ENCODE assay signal across 8 mouse cellular contexts in genomic region chr1:64118285-64119170, GRCm38 (mm10). TPM values are rescaled to one million over a fixed set of nuclear protein-coding genes. Genes with fewer than 3 reads are reported as not detected.
DNase-seq lines count a peak whose midpoint lies in the region; ATAC-seq and TF ChIP-seq lines count a peak whose summit lies in the region.

No protein-coding gene starts in this region.

- no peaks in the 10 kb centered on the region for H3K9me3 ChIP-seq in heart, postnatal 0 days (replicated peaks; ENCODE audit: control insufficient read depth, low read length)
- no peaks in the 10 kb centered on the region for H3K9me3 ChIP-seq in midbrain, embryonic 14.5 days (ENCODE audit: control insufficient read depth, low read length)

- TF ChIP-seq POLR2A in cortical plate, adult 2 months (IDR thresholded peaks at IDR 0.05; ENCODE audit: extremely low read depth, insufficient read depth, low read length) = no peak

- peak overlapping the region; percentile 71 for H3K4me2 ChIP-seq in heart, postnatal 0 days (ENCODE audit: low read depth, low read length)
- H3K4me2 ChIP-seq in midbrain, embryonic 14.5 days (ENCODE audit: low read length) = peak overlapping the region; percentile 59

- no peak for TF ChIP-seq EP300 in heart, postnatal 0 days (IDR thresholded peaks at IDR 0.05; ENCODE audit: low read depth)

- intact Hi-C loops in left cerebral cortex, postnatal 25 days (cut with DNase I) = loop anchor here (5.0 kb wide), 1 partner anchor 36 kb away; no protein-coding TSS in a partner anchor
- intact Hi-C loops in left cerebral cortex, postnatal 14 days (cut with DNase I) = loop anchor here (5.0 kb wide), 3 partner anchors 41 to 86 kb away; no protein-coding TSS in a partner anchor

- peak overlapping the region; percentile 93; the same call in 1 of the 2 replicates for H3K9ac ChIP-seq in heart, postnatal 0 days (replicated peaks; ENCODE audit: low read depth, low read length)
- peak overlapping the region; percentile 100 for H3K9ac ChIP-seq in midbrain, embryonic 14.5 days (replicated peaks; ENCODE audit: low read length)

- 40% methylated on average over 6 of the region's 6 CpGs for WGBS in heart, postnatal 0 days
- 34% methylated on average over 6 of the region's 6 CpGs for WGBS in midbrain, embryonic 14.5 days

- H3K27me3 ChIP-seq in heart, postnatal 0 days (ENCODE audit: control insufficient read depth, insufficient read depth, low read length) = no peaks in the 10 kb centered on the region
- H3K27me3 ChIP-seq in midbrain, embryonic 14.5 days (ENCODE audit: control insufficient read depth, insufficient read depth, low read length) = no peaks in the 10 kb centered on the region

- H3K4me1 ChIP-seq in cortical plate, adult 2 months (ENCODE audit: control insufficient read depth, insufficient read depth, low read length) = peaks cover 21% of the 10 kb centered on the region
- peaks cover 30% of the 10 kb centered on the region for H3K4me1 ChIP-seq in heart, postnatal 0 days (ENCODE audit: control insufficient read depth, insufficient read depth)
- peaks cover 47% of the 10 kb centered on the region for H3K4me1 ChIP-seq in midbrain, embryonic 14.5 days (ENCODE audit: control insufficient read depth, insufficient read depth, low read length)

- H3K4me3 ChIP-seq in cortical plate, adult 2 months (ENCODE audit: insufficient read depth, low read length) = peak overlapping the region; percentile 86
- H3K4me3 ChIP-seq in heart, postnatal 0 days (ENCODE audit: low read depth, low read length) = peak overlapping the region; percentile 88
- H3K4me3 ChIP-seq in midbrain, embryonic 14.5 days (replicated peaks; ENCODE audit: low read depth, low read length) = peak overlapping the region; percentile 84

- ATAC-seq in heart, postnatal 0 days (ENCODE audit: insufficient read depth, low read depth) = no peak
- ATAC-seq in midbrain, embryonic 14.5 days (ENCODE audit: low FRiP score, low TSS enrichment) = no peak

- H3K36me3 ChIP-seq in heart, postnatal 0 days (replicated peaks; ENCODE audit: control insufficient read depth, insufficient read depth, low read length) = no peaks in the 10 kb centered on the region
- H3K36me3 ChIP-seq in midbrain, embryonic 14.5 days (ENCODE audit: control insufficient read depth, insufficient read depth, low read length) = no peaks in the 10 kb centered on the region

- DNase-seq in left cerebral cortex, postnatal 25 days (ENCODE audit: low spot score in 2 of 2) = peak; percentile 29 to 44
- DNase-seq in left cerebral cortex, adult 9 months (ENCODE audit: low spot score in 2 of 2) = no peak
- no peak for DNase-seq in heart, postnatal 0 days (ENCODE audit: low spot score)
- DNase-seq in kidney, postnatal 36 days = peak; percentile 38 to 45
- DNase-seq in midbrain, embryonic 14.5 days = peak; percentile 17
- no peak for DNase-seq in ovary, adult 18-20 months (ENCODE audit: low spot score)
- no peak for DNase-seq in left cerebral cortex, postnatal 14 days (ENCODE audit: low spot score in 2 of 2)

- H3K27ac ChIP-seq in cortical plate, adult 2 months (ENCODE audit: insufficient read depth, low read length) = peak overlapping the region; percentile 91
- H3K27ac ChIP-seq in heart, postnatal 0 days (ENCODE audit: low read depth) = peak overlapping the region; percentile 98
- peak overlapping the region; percentile 100 for H3K27ac ChIP-seq in midbrain, embryonic 14.5 days (replicated peaks; ENCODE audit: low read depth, low read length)

- TF ChIP-seq CTCF in cortical plate, adult 2 months (IDR thresholded peaks at IDR 0.05; ENCODE audit: extremely low read depth, insufficient read depth, low read length) = no peak
- TF ChIP-seq CTCF in heart, postnatal 0 days (IDR thresholded peaks at IDR 0.05; ENCODE audit: low read depth) = no peak

RNA-seq across cellular contexts. Expression of gene Klf7, which starts 3.6 kb away (rescaled TPM):
- 10 to 100 TPM; 40.9 to 44.0 TPM for total RNA-seq in left cerebral cortex, postnatal 25 days (2021)
- polyA plus RNA-seq in cortical plate, adult 2 months (2012; rRNA removed) = 18.4 and 18.6 TPM in 2 replicates
- 8.6 and 21.3 TPM in 2 replicates for total RNA-seq in heart, postnatal 0 days (2014; rRNA removed; ENCODE audit: low replicate concordance)
- polyA plus RNA-seq in heart, postnatal 0 days (2015; fragmentation: Nextera tagmentation; extraction: Ambion mirVana) = 13.5 and 17.4 TPM in 2 replicates
- 86.1 and 95.5 TPM in 2 replicates for polyA plus RNA-seq in midbrain, embryonic 14.5 days (2014; fragmentation: Nextera tagmentation; extraction: Ambion mirVana)
- 10 to 100 TPM; 54.2 to 55.8 TPM for total RNA-seq in left cerebral cortex, postnatal 14 days (2021)

Comparison
In these comparisons a context has a peak if more than half of its experiments do, and no peak if none do; other contexts are left out.
1. DNase-seq: peak in left cerebral cortex, postnatal 25 days (2 of 2), kidney, postnatal 36 days (2 of 2) and midbrain, embryonic 14.5 days (single experiment); none in left cerebral cortex, adult 9 months (0 of 2), heart, postnatal 0 days (single experiment), ovary, adult 18-20 months (single experiment) and left cerebral cortex, postnatal 14 days (0 of 2).
2. Peak in every context shown above with its lines, with median percentiles within 50 percentile points of each other: H3K27ac ChIP-seq and H3K4me3 ChIP-seq.